Mouse (Mus musculus) bone marrow, adult 2 months (tissue): Measurements from ENCODE around the gene Dennd2a. TPM values are rescaled to one million over a fixed set of nuclear protein-coding genes. Genes with fewer than 3 reads are reported as not detected.

Experiments
- H3K27ac ChIP-seq: fragments of 200-500 bp; 2 replicates; pipeline ENCODE4 v1.5.1; 2012; ENCODE audit warnings: low read depth, mild to moderate bottlenecking, control low read depth, inconsistent platforms, low read length; ENCODE audit not compliant: control insufficient read depth, poor library complexity, insufficient read depth
- H3K4me1 ChIP-seq: fragments of 200-500 bp; 2 replicates; pipeline ENCODE4 v1.6.1; 2011; ENCODE audit warnings: low read length; ENCODE audit not compliant: control insufficient read depth, insufficient read depth
- H3K4me3 ChIP-seq: fragments of 200-500 bp; replicated peaks from 2 replicates; pipeline ENCODE3; 2011; ENCODE audit warnings: mild to moderate bottlenecking, low read depth, low read length, control low read depth; ENCODE audit not compliant: control insufficient read depth
- CTCF ChIP-seq: fragments of 200-500 bp; IDR thresholded peaks from 2 replicates; pipeline ENCODE4 v1.5.1; 2011; ENCODE audit warnings: low read length, control low read depth; ENCODE audit not compliant: control insufficient read depth, insufficient read depth
- POLR2A ChIP-seq: fragments of 200-500 bp; IDR thresholded peaks from 2 replicates; pipeline ENCODE4 v1.6.1; 2011; ENCODE audit warnings: low read depth, mild to moderate bottlenecking, control low read depth, low read length, borderline replicate concordance; ENCODE audit not compliant: control insufficient read depth
- WGBS: fragments of 180-500 bp; shearing (Covaris S2); methylation state at CpG from one replicate; pipeline ENCODE4 v1.1.7; 2018; 5-methylcytosine and 5-hydroxymethylcytosine counted together
- polyA plus RNA-seq: library from polyadenylated mRNA; stranded (reverse); fragments of >200 nt; gene quantifications from 2 replicates; pipeline ENCODE4 v1.2.4, GENCODE M21; 2011; ENCODE audit warnings: low replicate concordance; ENCODE audit not compliant: missing spikeins, insufficient read depth, insufficient read length

The Dennd2a gene
- polyA plus RNA-seq, 1 experiment: 1.3 TPM

DNA sequence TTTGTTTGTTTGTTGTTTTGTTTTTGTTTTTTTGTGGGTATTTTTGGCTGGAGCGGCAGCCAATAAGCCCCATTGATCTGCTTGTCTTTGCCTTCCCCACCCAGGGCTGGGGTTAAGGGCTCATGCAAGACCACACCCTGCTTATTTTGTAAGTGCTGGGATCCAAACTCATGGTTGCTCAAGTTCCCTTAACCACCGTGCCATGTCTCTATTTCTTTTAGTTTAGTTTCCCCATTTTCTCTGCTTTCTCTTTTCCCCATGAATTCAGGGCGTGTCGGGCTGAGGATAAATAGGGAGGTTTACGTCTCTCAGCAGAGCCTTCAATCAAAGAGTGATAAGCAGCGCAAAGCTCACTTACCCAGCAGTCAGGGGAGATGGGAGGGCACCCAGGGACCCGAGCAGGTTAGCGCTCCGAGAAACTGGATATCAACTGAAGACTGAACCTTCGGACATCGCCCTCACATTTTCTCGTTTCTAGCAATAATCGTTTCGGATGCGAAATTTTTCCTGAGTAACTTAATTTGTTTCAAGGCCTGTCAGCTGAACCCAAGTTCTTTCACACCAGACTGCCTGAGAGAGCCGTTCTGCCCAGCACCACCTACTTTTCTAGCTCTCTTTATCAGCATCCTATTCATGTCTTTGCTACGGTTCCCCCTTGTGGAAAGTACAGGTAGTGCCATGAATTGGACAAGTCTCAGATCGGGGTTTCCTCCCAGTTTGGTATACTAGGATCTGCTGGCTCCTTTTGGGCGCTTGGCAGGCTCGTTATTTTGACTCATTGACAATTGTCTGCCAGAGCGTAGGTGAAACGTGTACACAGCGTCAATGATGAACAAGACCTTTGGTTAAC is 4.7 kb upstream of the Dennd2a start:
- TF ChIP-seq POLR2A: no peak
- TF ChIP-seq CTCF: peak; percentile 39; the same call in 1 of the 2 replicates
- peak overlapping the region; percentile 60 for H3K4me3 ChIP-seq
- peak overlapping the region; percentile 71 for H3K27ac ChIP-seq
- WGBS: 20% methylated on average over 23 of the region's 23 CpGs
- H3K4me1 ChIP-seq: no peaks in the 10 kb centered on the region; the same call in 1 of the 2 replicates

DNA sequence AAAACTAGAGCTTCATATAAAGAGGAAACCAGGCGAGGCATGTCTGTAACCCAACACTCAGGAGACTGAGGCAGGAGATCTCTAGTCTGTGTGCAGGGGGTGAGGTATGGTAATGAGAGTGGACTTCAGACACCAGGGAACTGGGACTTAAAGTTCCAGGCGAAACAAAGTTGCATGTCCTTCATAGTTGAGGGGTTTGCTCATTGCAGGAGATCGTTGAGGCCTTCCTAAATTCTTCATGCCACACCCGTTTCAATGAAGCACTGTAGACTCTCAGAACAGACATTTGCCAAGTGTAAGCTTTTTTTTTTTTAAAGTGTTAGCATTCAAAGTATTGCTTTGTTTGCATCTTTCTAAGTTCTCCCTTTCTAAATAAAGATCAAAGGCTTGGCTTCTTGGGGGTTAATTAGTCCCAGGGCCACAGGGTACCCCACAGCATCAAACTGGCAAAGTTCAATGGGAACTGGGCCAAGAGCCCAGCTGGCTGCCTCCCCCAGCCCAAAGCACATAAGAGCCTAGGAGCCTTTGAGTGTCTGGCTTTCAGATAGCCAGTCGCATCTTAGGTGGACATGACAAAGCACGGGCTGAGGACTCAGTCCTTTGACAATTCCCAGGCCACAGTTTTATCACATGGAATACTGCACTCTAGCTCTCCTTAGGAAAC is 1.7 kb upstream of the Dennd2a start:
- Histone ChIP-seq H3K4me1 (no peaks in the 10 kb centered on the region; the same call in 1 of the 2 replicates), H3K4me3 (no peak overlapping the region), H3K27ac (no peak overlapping the region)
- 77% methylated on average over 6 of the region's 6 CpGs for WGBS
- TF ChIP-seq POLR2A (no peak), CTCF (no peak)

- under 1% methylated on average over 53 of the region's 54 CpGs for WGBS
- H3K4me3 ChIP-seq: peak overlapping the region; percentile 39
- H3K27ac ChIP-seq: peak overlapping the region; percentile 25; the same call in 1 of the 2 replicates
These were observed 587 bp downstream of the Dennd2a start for GRCm38 (mm10) chr6:39556900-39557659.

DNA sequence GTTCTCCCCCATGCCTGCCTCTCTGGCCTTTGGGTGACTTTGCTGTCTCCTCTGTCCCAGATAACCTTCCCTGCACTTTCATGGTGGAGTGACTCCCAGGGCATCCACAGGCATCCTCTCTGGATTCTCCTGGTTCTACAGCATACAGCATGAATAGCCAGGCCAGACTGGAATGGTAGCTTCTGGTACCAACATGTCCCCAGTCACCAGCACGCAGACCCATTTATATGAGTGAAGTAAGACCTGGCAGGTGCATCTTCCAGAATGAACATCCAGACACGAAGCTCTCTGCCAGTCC is 2.1 kb downstream of the Dennd2a start:
- TF ChIP-seq CTCF: no peak
- no peak for TF ChIP-seq POLR2A
- H3K4me1 ChIP-seq: no peaks in the 10 kb centered on the region; the same call in 1 of the 2 replicates
- no peak overlapping the region for H3K4me3 ChIP-seq
- 77% methylated on average over 2 of the region's 2 CpGs for WGBS
- no peak overlapping the region for H3K27ac ChIP-seq

More at GRCm38 (mm10) chr6:39556900-39557659, 587 bp downstream of the Dennd2a start:
- TF ChIP-seq POLR2A (no peak), CTCF (no peak)
- no peaks in the 10 kb centered on the region; the same call in 1 of the 2 replicates for H3K4me1 ChIP-seq

DNA sequence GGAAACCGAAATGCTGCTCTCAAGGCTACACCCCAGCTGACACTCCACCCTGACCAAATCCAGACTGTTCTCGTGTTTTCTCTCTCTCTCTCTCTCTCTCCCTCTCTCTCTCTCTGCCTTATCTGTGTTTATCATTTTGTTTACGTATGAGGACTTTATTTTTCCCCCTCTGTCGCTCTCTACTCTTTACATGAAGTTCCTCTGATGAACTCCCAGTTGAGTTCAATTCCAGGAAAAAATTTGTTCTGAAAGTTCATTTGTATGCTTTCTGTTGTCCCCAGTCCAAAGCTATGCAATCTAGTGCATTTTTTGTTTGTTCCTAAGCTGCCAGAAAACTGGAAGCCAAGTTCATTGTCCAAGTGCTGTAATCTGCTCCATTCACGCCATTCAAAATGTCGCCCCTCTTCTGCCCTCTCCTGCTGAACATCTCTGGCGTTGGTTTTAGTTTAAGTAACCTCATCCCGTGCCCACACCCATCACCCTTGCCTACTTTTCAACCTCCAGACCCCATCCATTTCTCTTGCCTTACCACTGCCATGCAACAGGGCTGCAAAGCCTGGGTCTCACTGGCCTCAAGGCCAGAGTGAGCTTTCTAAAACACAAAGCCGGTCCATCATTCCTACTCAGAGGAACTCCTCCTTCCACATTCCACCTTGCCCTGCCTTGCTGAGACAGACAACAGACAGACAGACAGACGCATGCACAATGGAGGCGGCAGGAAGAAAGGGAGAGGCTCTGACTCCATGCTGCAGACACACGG is 2.6 kb downstream of the Dennd2a start:
- Histone ChIP-seq H3K4me3 (no peak overlapping the region), H3K27ac (no peak overlapping the region), H3K4me1 (no peaks in the 10 kb centered on the region; the same call in 1 of the 2 replicates)
- TF ChIP-seq POLR2A (no peak), CTCF (no peak)
- WGBS: 72% methylated on average over 12 of the region's 12 CpGs

- no peak overlapping the region for H3K4me3 ChIP-seq
- 38% methylated on average over 8 of the region's 8 CpGs for WGBS
- H3K4me1 ChIP-seq: no peaks in the 10 kb centered on the region; the same call in 1 of the 2 replicates
- H3K27ac ChIP-seq: no peak overlapping the region
- no peak for TF ChIP-seq CTCF
- TF ChIP-seq POLR2A: no peak
These were observed 5.6 kb downstream of the Dennd2a start for GRCm38 (mm10) chr6:39551981-39552636.

GRCm38 (mm10) chr6:39548030-39548429 is 9.6 kb downstream of the Dennd2a start:
- TF ChIP-seq POLR2A: no peak
- no peak for TF ChIP-seq CTCF
- 81% methylated on average over 5 of the region's 5 CpGs for WGBS
- Histone ChIP-seq H3K4me1 (no peaks in the 10 kb centered on the region), H3K27ac (no peak overlapping the region), H3K4me3 (no peak overlapping the region)
